Mouse (Mus musculus): ENCODE measurements around the gene Dusp3. TPM values are rescaled to one million over a fixed set of nuclear protein-coding genes. Genes with fewer than 3 reads are reported as not detected.

Dusp3 gene
- polyA plus RNA-seq, 1 experiment from 2014 or later: 9.0 TPM

GRCm38 (mm10) chr11:102025991-102026660 lies 39.3 kb upstream of the Dusp3 start:
- Histone ChIP-seq H3K27ac (peak overlapping the region; percentile 95), H3K9me3 (no peaks in the 10 kb centered on the region), H3K4me2 (peak overlapping the region; percentile 78), H3K9ac (peak overlapping the region; percentile 85), H3K36me3 (replicated peaks) (peaks cover 26% of the 10 kb centered on the region), H3K4me1 (peaks cover 34% of the 10 kb centered on the region), H3K4me3 (replicated peaks) (peak overlapping the region; percentile 69), H3K27me3 (0 out of 2 replicates have a peak, but pooled peaks cover 2% of the 10 kb centered on the region)
- 1% methylated on average over 23 of the region's 23 CpGs for WGBS
- no peak; the same call in 1 of the 2 replicates for ATAC-seq (ENCODE audit: low FRiP score)

- Histone ChIP-seq H3K4me3 (replicated peaks) (peak overlapping the region; percentile 69), H3K9me3 (no peaks in the 10 kb centered on the region), H3K36me3 (replicated peaks) (peaks cover 26% of the 10 kb centered on the region), H3K4me2 (peak overlapping the region; percentile 78), H3K27ac (0 out of 2 replicates have a peak overlapping the region, but pooled peaks have one; percentile 20), H3K4me1 (peaks cover 34% of the 10 kb centered on the region), H3K9ac (peak overlapping the region; percentile 85), H3K27me3 (no peaks in the 10 kb centered on the region)
- no peak for ATAC-seq (ENCODE audit: low FRiP score)
- WGBS: 38% methylated on average over 7 of the region's 7 CpGs
Measured at GRCm38 (mm10) chr11:102025354-102025753, 38.5 kb upstream of the Dusp3 start.

GRCm38 (mm10) chr11:102024875-102025274 lies 38.1 kb upstream of the Dusp3 start:
- peak overlapping the region; percentile 85; the same call in 1 of the 2 replicates for H3K9ac ChIP-seq
- peak overlapping the region; percentile 78 for H3K4me2 ChIP-seq
- peak overlapping the region; percentile 69; the same call in 1 of the 2 replicates for H3K4me3 ChIP-seq (replicated peaks)
- no peaks in the 10 kb centered on the region for H3K9me3 ChIP-seq
- H3K27me3 ChIP-seq: no peaks in the 10 kb centered on the region
- WGBS: 87% methylated on average over 4 of the region's 4 CpGs
- peaks cover 35% of the 10 kb centered on the region for H3K4me1 ChIP-seq
- 0 out of 2 replicates have a peak overlapping the region, but pooled peaks have one; percentile 20 for H3K27ac ChIP-seq
- peaks cover 26% of the 10 kb centered on the region for H3K36me3 ChIP-seq (replicated peaks)
- no peak for ATAC-seq (ENCODE audit: low FRiP score)

GRCm38 (mm10) chr11:102024084-102024758 lies 37.4 kb upstream of the Dusp3 start:
- 90% methylated on average over 6 of the region's 6 CpGs for WGBS
- Histone ChIP-seq H3K4me2 (no peak overlapping the region), H3K27me3 (no peaks in the 10 kb centered on the region), H3K9me3 (no peaks in the 10 kb centered on the region), H3K36me3 (replicated peaks) (peaks cover 26% of the 10 kb centered on the region), H3K9ac (0 out of 2 replicates have a peak overlapping the region, but pooled peaks have one; percentile 85), H3K27ac (no peak overlapping the region), H3K4me1 (peaks cover 38% of the 10 kb centered on the region), H3K4me3 (replicated peaks) (no peak overlapping the region)
- ATAC-seq (ENCODE audit: low FRiP score): no peak

GRCm38 (mm10) chr11:102023406-102023805 lies 36.6 kb upstream of the Dusp3 start:
- H3K4me1 ChIP-seq: peaks cover 38% of the 10 kb centered on the region
- no peak overlapping the region for H3K9ac ChIP-seq
- no peak for ATAC-seq (ENCODE audit: low FRiP score)
- WGBS: 87% methylated on average over 13 of the region's 13 CpGs
- no peak overlapping the region for H3K4me3 ChIP-seq (replicated peaks)
- H3K27me3 ChIP-seq: no peaks in the 10 kb centered on the region
- H3K36me3 ChIP-seq (replicated peaks): peaks cover 33% of the 10 kb centered on the region
- no peaks in the 10 kb centered on the region for H3K9me3 ChIP-seq
- no peak overlapping the region; the same call in 1 of the 2 replicates for H3K27ac ChIP-seq
- H3K4me2 ChIP-seq: no peak overlapping the region

- no peak for ATAC-seq (ENCODE audit: low FRiP score)
- Histone ChIP-seq H3K4me3 (replicated peaks) (no peak overlapping the region), H3K4me2 (no peak overlapping the region), H3K36me3 (replicated peaks) (peaks cover 53% of the 10 kb centered on the region), H3K27ac (0 out of 2 replicates have a peak overlapping the region, but pooled peaks have one; percentile 46), H3K9ac (no peak overlapping the region), H3K27me3 (no peaks in the 10 kb centered on the region), H3K4me1 (peaks cover 23% of the 10 kb centered on the region), H3K9me3 (no peaks in the 10 kb centered on the region)
- 83% methylated on average over 5 of the region's 5 CpGs for WGBS
Measured at GRCm38 (mm10) chr11:102021196-102021595, 34.4 kb upstream of the Dusp3 start.

GRCm38 (mm10) chr11:102019736-102020135 lies 32.9 kb upstream of the Dusp3 start:
- Histone ChIP-seq H3K4me1 (peaks cover 8% of the 10 kb centered on the region), H3K27me3 (no peaks in the 10 kb centered on the region), H3K4me3 (replicated peaks) (no peak overlapping the region), H3K27ac (no peak overlapping the region), H3K4me2 (no peak overlapping the region), H3K9me3 (no peaks in the 10 kb centered on the region), H3K36me3 (replicated peaks) (peaks cover 65% of the 10 kb centered on the region), H3K9ac (no peak overlapping the region)
- ATAC-seq (ENCODE audit: low FRiP score): no peak
- WGBS: 63% methylated on average over 9 of the region's 9 CpGs

- Histone ChIP-seq H3K9ac (no peak overlapping the region), H3K4me2 (no peak overlapping the region), H3K27me3 (no peaks in the 10 kb centered on the region), H3K27ac (no peak overlapping the region), H3K9me3 (no peaks in the 10 kb centered on the region), H3K4me3 (replicated peaks) (no peak overlapping the region), H3K4me1 (peaks cover 7% of the 10 kb centered on the region), H3K36me3 (replicated peaks) (peaks cover 71% of the 10 kb centered on the region)
- 94% methylated on average over 1 of the region's 1 CpGs for WGBS
- no peak for ATAC-seq (ENCODE audit: low FRiP score)
Measured at GRCm38 (mm10) chr11:102016136-102016535, 29.3 kb upstream of the Dusp3 start.

GRCm38 (mm10) chr11:102015472-102015871 lies 28.7 kb upstream of the Dusp3 start:
- 71% methylated on average over 6 of the region's 6 CpGs for whole genome bisulfite sequencing
- no peak for ATAC-seq (ENCODE audit: low FRiP score)
- Histone ChIP-seq H3K4me3 (replicated peaks) (no peak overlapping the region), H3K9me3 (no peaks in the 10 kb centered on the region), H3K4me2 (no peak overlapping the region), H3K27me3 (no peaks in the 10 kb centered on the region), H3K27ac (no peak overlapping the region), H3K36me3 (replicated peaks) (peaks cover 76% of the 10 kb centered on the region), H3K9ac (no peak overlapping the region), H3K4me1 (peaks cover 13% of the 10 kb centered on the region)

- Histone ChIP-seq H3K9me3 (no peaks in the 10 kb centered on the region), H3K27ac (no peak overlapping the region), H3K4me1 (peaks cover 21% of the 10 kb centered on the region), H3K36me3 (replicated peaks) (peaks cover 81% of the 10 kb centered on the region), H3K4me3 (replicated peaks) (no peak overlapping the region), H3K4me2 (no peak overlapping the region), H3K9ac (no peak overlapping the region), H3K27me3 (no peaks in the 10 kb centered on the region)
- no peak for ATAC-seq (ENCODE audit: low FRiP score)
- WGBS: 91% methylated on average over 8 of the region's 8 CpGs
Measured at GRCm38 (mm10) chr11:102013201-102013600, 26.4 kb upstream of the Dusp3 start.

GRCm38 (mm10) chr11:102011510-102011909 lies 24.7 kb upstream of the Dusp3 start:
- H3K36me3 ChIP-seq (replicated peaks): peaks cover 80% of the 10 kb centered on the region
- H3K9me3 ChIP-seq: no peaks in the 10 kb centered on the region
- peaks cover 24% of the 10 kb centered on the region for H3K4me1 ChIP-seq
- no peak overlapping the region for H3K9ac ChIP-seq
- no peak overlapping the region for H3K27ac ChIP-seq
- WGBS: 80% methylated on average over 8 of the region's 8 CpGs
- H3K27me3 ChIP-seq: no peaks in the 10 kb centered on the region
- ATAC-seq (ENCODE audit: low FRiP score): no peak
- H3K4me3 ChIP-seq (replicated peaks): no peak overlapping the region
- H3K4me2 ChIP-seq: no peak overlapping the region

GRCm38 (mm10) chr11:102010140-102010539 lies 23.3 kb upstream of the Dusp3 start:
- Histone ChIP-seq H3K9ac (peak overlapping the region; percentile 21; the same call in 1 of the 2 replicates), H3K36me3 (replicated peaks) (peaks cover 80% of the 10 kb centered on the region), H3K4me2 (no peak overlapping the region), H3K27ac (peak overlapping the region; percentile 92), H3K9me3 (no peaks in the 10 kb centered on the region), H3K4me3 (replicated peaks) (no peak overlapping the region), H3K27me3 (no peaks in the 10 kb centered on the region), H3K4me1 (peaks cover 30% of the 10 kb centered on the region)
- WGBS: 35% methylated on average over 13 of the region's 13 CpGs
- ATAC-seq (ENCODE audit: low FRiP score): peak; percentile 87

All from forebrain, embryonic 12.5 days (tissue).